Mouse (Mus musculus) CD8-positive naive resting alpha-beta T cell, adult 2 months (primary cell): ENCODE measurements at regions not wholly inside any gene's neighbourhood (a gene's known extent, or its start where the extent isn't known, plus 50 kb on each side); places are given as distances from the start of the nearest gene placed in this dataset.
"Not testable (repeated sequence)": the region's sequence is repeated elsewhere in the genome, so short reads cannot be mapped to it uniquely, and the experiment has no call there.

Source experiments
- DNase-seq, 2 experiments: peaks; one replicate each; pipeline ENCODE4 v3.0.0; 2022; ENCODE audit warnings: low read depth in 2 of 2, low spot score in 2 of 2

GRCm38 (mm10) chr15:93094202-93095135 is 180.5 kb downstream of the Gxylt1 start:
- no peak for DNase-seq

- no peak for DNase-seq
Measured at GRCm38 (mm10) chr15:93091396-93091795, 183.6 kb downstream of the Gxylt1 start.

GRCm38 (mm10) chr15:93089347-93089746 is 185.6 kb downstream of the Gxylt1 start:
- DNase-seq: peak; percentile 2 to 7

GRCm38 (mm10) chr15:93084967-93085617 is 189.9 kb downstream of the Gxylt1 start:
- no peak for DNase-seq

- DNase-seq: no peak
Measured at GRCm38 (mm10) chr15:93074070-93074469, 200.9 kb downstream of the Gxylt1 start.

GRCm38 (mm10) chr15:93062213-93063131 is 212.5 kb downstream of the Gxylt1 start:
- no peak for DNase-seq

GRCm38 (mm10) chr15:93053471-93053870 is 221.5 kb downstream of the Gxylt1 start:
- DNase-seq: no peak

GRCm38 (mm10) chr15:93027185-93027584 is 247.8 kb downstream of the Gxylt1 start:
- DNase-seq: no peak

GRCm38 (mm10) chr15:93026456-93027078 is 248.4 kb downstream of the Gxylt1 start:
- no peak for DNase-seq

- DNase-seq: no peak
Measured at GRCm38 (mm10) chr15:93025791-93026190, 249.2 kb downstream of the Gxylt1 start.

- no peak for DNase-seq
Measured at GRCm38 (mm10) chr15:93024171-93024570, 250.8 kb downstream of the Gxylt1 start.

GRCm38 (mm10) chr15:93011166-93011565 is 263.8 kb downstream of the Gxylt1 start:
- DNase-seq: no peak

- no peak for DNase-seq
Measured at GRCm38 (mm10) chr15:93010629-93011028, 264.4 kb downstream of the Gxylt1 start.

- no peak for DNase-seq
Measured at GRCm38 (mm10) chr15:93005751-93006231, 269.2 kb downstream of the Gxylt1 start.

- DNase-seq: not testable (repeated sequence)
Measured at GRCm38 (mm10) chr15:93005186-93005585, 269.8 kb downstream of the Gxylt1 start.

- no peak for DNase-seq
Measured at GRCm38 (mm10) chr15:93004551-93004950, 270.4 kb downstream of the Gxylt1 start.

- DNase-seq: no peak
Measured at GRCm38 (mm10) chr15:93003233-93003632, 271.7 kb downstream of the Gxylt1 start.

- no peak for DNase-seq
Measured at GRCm38 (mm10) chr15:93002002-93002904, 272.7 kb downstream of the Gxylt1 start.

- no peak for DNase-seq
Measured at GRCm38 (mm10) chr15:93001346-93002001, 273.5 kb downstream of the Gxylt1 start.
